Mouse (Mus musculus): ENCODE results near the gene Dnah1. TPM values are rescaled to one million over a fixed set of nuclear protein-coding genes. Genes with fewer than 3 reads are reported as not detected.

Gene Dnah1
- polyA plus RNA-seq, 1 experiment from 2014 or later, result 7.1 TPM

DNA sequence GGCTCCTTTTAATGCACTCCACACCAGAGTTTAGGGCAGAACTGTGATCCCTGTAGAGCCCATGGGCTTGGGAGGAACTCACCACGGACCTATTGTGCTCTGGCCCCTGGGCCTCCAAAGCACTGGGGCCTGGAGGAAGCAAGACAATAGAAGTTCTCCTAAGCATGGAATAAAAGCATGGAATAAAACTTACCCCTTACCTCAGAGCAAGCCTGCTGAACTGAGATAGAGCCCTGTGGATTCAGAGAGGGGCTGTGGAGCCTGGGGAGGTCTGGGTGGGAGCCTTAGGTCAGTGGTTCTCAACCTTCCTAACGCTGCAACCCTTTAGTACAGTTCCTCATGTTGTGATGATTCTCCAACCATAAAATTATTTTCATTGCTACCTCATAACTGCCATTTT is 106.8 kb downstream of the Dnah1 start, which contains the start of gene Nisch:
Gene Nisch (minus strand): TSS at position 101 of the 400 bp plus-strand sequence.
- peaks cover 58% of the 10 kb centered on the region for H3K4me1 ChIP-seq (replicated peaks)
- DNase-seq (ENCODE audit: low spot score), result no peak
- H3K36me3 ChIP-seq, result no peaks in the 10 kb centered on the region
- H3K27ac ChIP-seq, result peak within 1 kb of the TSS; percentile 60
- H3K27me3 ChIP-seq (ENCODE audit: insufficient read depth, poor library complexity, severe bottlenecking), result peaks cover 5% of the 10 kb centered on the region; the same call in 1 of the 2 replicates
- no peaks in the 10 kb centered on the region for H3K9me3 ChIP-seq
- peak within 1 kb of the TSS; percentile 25 for H3K4me3 ChIP-seq
- 60% methylated on average over 2 of the region's 2 CpGs for WGBS

DNA sequence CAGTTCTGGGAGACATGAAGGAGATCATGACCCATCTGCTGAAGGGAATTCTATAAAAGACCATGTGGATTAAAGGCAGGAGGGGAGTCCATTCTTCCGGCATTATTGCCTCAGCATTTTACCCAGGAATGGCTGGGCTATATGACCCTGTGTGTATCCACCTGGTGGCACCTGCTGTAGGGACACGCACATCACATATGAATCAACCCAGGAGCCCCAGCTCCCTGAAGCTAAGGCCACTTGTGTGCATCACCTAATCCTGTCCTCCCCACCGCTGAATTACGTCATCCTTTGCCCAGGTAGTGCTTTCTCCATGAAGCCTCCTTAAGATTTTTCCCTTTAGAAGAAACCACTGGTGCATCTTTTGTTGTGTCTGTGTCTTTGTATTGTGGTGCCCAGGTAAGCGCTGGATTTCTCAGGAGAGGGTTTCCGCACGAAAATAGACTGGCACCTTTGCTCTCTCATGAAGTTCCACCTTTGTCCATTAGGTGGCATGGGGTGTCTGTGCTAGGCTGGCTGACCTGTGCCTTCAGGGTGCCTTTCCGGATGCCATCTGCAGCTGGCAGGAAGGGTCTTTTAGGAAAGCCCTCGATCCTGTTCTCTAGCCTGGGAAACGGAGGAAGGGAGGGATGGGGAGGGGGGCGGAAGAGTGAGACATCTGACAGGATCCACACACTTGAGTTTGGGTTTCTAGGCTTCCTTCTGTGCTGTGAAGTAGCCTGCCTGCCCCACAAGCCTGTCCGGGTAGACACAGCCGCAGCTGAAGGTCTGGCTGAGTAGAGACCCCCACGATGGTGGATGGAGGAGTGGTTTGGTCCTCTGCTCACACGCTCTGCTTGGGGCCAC is 108.3 kb downstream of the Dnah1 start:
- peak overlapping the region; percentile 60 for H3K27ac ChIP-seq
- DNase-seq (ENCODE audit: low spot score), result peak; percentile 69
- peaks cover 5% of the 10 kb centered on the region; the same call in 1 of the 2 replicates for H3K27me3 ChIP-seq (ENCODE audit: insufficient read depth, poor library complexity, severe bottlenecking)
- WGBS, result 34% methylated on average over 15 of the region's 15 CpGs
- no peaks in the 10 kb centered on the region for H3K36me3 ChIP-seq
- H3K9me3 ChIP-seq, result no peaks in the 10 kb centered on the region
- H3K4me1 ChIP-seq (replicated peaks), result peaks cover 45% of the 10 kb centered on the region
- H3K4me3 ChIP-seq, result no peak overlapping the region

DNA sequence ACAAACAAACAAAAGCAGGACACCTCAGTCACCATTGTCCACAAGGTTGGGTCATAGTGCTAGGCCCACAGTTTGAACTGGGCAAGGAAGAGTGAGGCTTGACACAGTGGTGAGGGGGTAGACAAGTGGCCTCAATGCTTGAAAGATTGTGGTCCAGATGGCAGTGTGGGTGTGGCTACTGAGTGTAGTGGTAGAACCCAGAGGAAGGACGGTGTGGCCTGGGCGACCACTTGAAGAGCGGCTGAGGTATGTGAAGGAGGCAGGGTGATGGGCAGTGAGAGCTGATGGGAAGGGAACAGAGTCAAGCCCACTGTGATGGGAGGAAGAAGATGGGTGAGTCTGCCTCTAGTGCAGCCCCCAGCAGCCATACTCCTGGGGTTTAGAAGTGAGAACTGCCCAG is 109.0 kb downstream of the Dnah1 start:
- no peak overlapping the region for H3K27ac ChIP-seq
- H3K4me3 ChIP-seq, result no peak overlapping the region
- 88% methylated on average over 3 of the region's 3 CpGs for WGBS
- no peaks in the 10 kb centered on the region for H3K36me3 ChIP-seq
- H3K4me1 ChIP-seq (replicated peaks), result peaks cover 43% of the 10 kb centered on the region
- DNase-seq (ENCODE audit: low spot score), result no peak
- no peaks in the 10 kb centered on the region for H3K9me3 ChIP-seq
- H3K27me3 ChIP-seq (ENCODE audit: insufficient read depth, poor library complexity, severe bottlenecking), result peaks cover 5% of the 10 kb centered on the region; the same call in 1 of the 2 replicates

DNA sequence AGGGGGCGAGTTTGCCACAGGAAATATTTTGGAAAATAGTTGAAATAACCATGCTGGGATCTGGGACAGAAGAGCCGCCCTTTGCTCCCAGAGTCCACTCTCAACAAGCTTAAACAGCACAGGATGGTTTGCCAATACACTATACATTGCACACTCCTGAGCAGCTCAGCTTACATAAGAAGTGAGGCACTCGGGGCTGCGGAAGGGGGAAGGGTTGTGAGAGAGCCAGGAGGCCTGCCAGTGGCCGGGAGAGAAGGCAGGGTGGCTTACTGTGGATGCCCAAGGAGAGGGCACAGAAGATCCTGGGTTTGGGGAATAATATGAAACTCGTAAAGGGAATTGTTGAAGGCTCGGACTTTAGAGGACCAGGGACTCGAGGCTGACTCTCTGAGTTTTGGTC is 109.8 kb downstream of the Dnah1 start:
- WGBS, result 71% methylated on average over 8 of the region's 8 CpGs
- Histone ChIP-seq H3K27ac (no peak overlapping the region), H3K4me3 (no peak overlapping the region), H3K9me3 (no peaks in the 10 kb centered on the region), H3K4me1 (replicated peaks) (peaks cover 39% of the 10 kb centered on the region), H3K27me3 (ENCODE audit: insufficient read depth, poor library complexity, severe bottlenecking) (peaks cover 5% of the 10 kb centered on the region; the same call in 1 of the 2 replicates), H3K36me3 (no peaks in the 10 kb centered on the region)
- DNase-seq (ENCODE audit: low spot score), result no peak

DNA sequence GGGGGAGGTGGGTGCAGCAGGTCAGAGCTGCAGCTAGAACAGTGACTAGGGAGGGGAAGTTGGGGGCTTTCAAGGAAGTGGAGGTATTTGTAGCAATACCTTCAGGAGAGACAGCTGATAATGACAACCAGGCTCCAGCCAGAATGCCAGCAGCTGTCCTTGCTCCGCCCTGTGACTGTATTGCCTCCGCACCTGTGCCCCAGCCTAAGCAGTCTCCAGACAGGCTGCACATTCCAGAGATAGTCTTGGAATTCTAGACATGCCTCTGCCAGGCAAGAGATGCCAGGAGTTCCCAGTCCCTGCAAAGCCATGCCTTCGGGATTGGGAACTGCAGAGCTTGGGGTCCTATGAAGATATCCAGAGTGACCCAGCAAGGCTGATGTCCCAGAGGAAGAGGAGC is 111.2 kb downstream of the Dnah1 start:
- 86% methylated on average over 3 of the region's 3 CpGs for WGBS
- H3K4me3 ChIP-seq, result no peak overlapping the region

DNA sequence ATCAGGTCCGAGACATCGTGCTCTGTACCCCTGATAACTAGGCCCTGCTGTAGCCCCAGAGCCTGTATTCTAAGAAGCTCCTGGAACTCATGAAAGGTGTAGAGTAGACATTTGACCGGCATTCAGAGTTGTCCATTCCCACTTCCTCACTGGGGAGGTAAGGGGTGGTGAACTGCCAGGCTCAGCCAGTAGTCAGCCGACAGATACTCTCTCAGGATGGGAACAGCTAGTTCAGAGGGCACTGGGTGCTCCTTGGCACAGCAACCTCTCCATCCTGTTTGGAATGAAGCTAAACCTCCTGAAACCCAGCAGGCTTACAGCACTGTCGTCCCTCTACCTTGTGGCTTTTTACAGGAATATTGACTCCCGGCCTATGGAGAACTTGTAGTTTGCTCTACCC is 111.8 kb downstream of the Dnah1 start:
- Histone ChIP-seq H3K27ac (no peak overlapping the region), H3K4me3 (no peak overlapping the region), H3K4me1 (replicated peaks) (peaks cover 29% of the 10 kb centered on the region), H3K27me3 (ENCODE audit: insufficient read depth, poor library complexity, severe bottlenecking) (peaks cover 10% of the 10 kb centered on the region; the same call in 1 of the 2 replicates), H3K36me3 (no peaks in the 10 kb centered on the region), H3K9me3 (no peaks in the 10 kb centered on the region)
- no peak for DNase-seq (ENCODE audit: low spot score)
- WGBS, result 88% methylated on average over 6 of the region's 6 CpGs

More for the DNA sequence above, 111.2 kb downstream of the Dnah1 start:
- no peaks in the 10 kb centered on the region for H3K36me3 ChIP-seq
- no peak overlapping the region for H3K27ac ChIP-seq
- H3K9me3 ChIP-seq, result no peaks in the 10 kb centered on the region
- H3K27me3 ChIP-seq (ENCODE audit: insufficient read depth, poor library complexity, severe bottlenecking), result peaks cover 10% of the 10 kb centered on the region; the same call in 1 of the 2 replicates
- DNase-seq (ENCODE audit: low spot score), result no peak
- peaks cover 29% of the 10 kb centered on the region for H3K4me1 ChIP-seq (replicated peaks)

Other genes starting within 250 kb of the Dnah1 start
- 67.8 and 74.2 TPM in 2 replicates for gene Smim4, start 194.9 kb downstream of the Dnah1 start, polyA plus RNA-seq (2016; fragmentation: Nextera tagmentation; extraction: Ambion mirVana)
- gene Nt5dc2, start 192.8 kb downstream of the Dnah1 start, polyA plus RNA-seq (2016; fragmentation: Nextera tagmentation; extraction: Ambion mirVana), result 610 and 619 TPM in 2 replicates
- gene Stab1, start 155.3 kb downstream of the Dnah1 start, polyA plus RNA-seq (2016; fragmentation: Nextera tagmentation; extraction: Ambion mirVana), result 23.0 and 25.7 TPM in 2 replicates
- gene Tnnc1, start 115.6 kb downstream of the Dnah1 start, polyA plus RNA-seq (2016; fragmentation: Nextera tagmentation; extraction: Ambion mirVana), result 1.5 and 4.3 TPM in 2 replicates
- gene Nisch, start 107.0 kb downstream of the Dnah1 start, polyA plus RNA-seq (2016; fragmentation: Nextera tagmentation; extraction: Ambion mirVana), result 432 and 459 TPM in 2 replicates
- gene Sema3g, start 106.0 kb downstream of the Dnah1 start, polyA plus RNA-seq (2016; fragmentation: Nextera tagmentation; extraction: Ambion mirVana), result 0.78 and 0.91 TPM in 2 replicates
- gene Phf7, start 72.6 kb downstream of the Dnah1 start, polyA plus RNA-seq (2016; fragmentation: Nextera tagmentation; extraction: Ambion mirVana), result 12.7 and 13.1 TPM in 2 replicates
- gene Bap1, start 72.4 kb downstream of the Dnah1 start, polyA plus RNA-seq (2016; fragmentation: Nextera tagmentation; extraction: Ambion mirVana), result 121 and 137 TPM in 2 replicates
- gene Capn7, start 12.7 kb upstream of the Dnah1 start, polyA plus RNA-seq (2016; fragmentation: Nextera tagmentation; extraction: Ambion mirVana), result 28.5 and 29.4 TPM in 2 replicates
- 19.3 and 23.7 TPM in 2 replicates for gene Sh3bp5, start 112.2 kb upstream of the Dnah1 start, polyA plus RNA-seq (2016; fragmentation: Nextera tagmentation; extraction: Ambion mirVana)
- gene Eaf1, start 170.5 kb upstream of the Dnah1 start, polyA plus RNA-seq (2016; fragmentation: Nextera tagmentation; extraction: Ambion mirVana), result 19.3 and 25.1 TPM in 2 replicates
- 62.3 and 80.7 TPM in 2 replicates for gene Mettl6, start 171.1 kb upstream of the Dnah1 start, polyA plus RNA-seq (2016; fragmentation: Nextera tagmentation; extraction: Ambion mirVana)